Mouse (Mus musculus): ENCODE data around the gene Fbxl15. TPM values are rescaled to one million over a fixed set of nuclear protein-coding genes. Genes with fewer than 3 reads are reported as not detected.

The Fbxl15 gene
- polyA plus RNA-seq, 1 experiment from 2014 or later, result 15.4 TPM

GRCm38 (mm10) chr19:46357344-46358280 lies 29.6 kb downstream of the Fbxl15 start:
- ATAC-seq (ENCODE audit: insufficient number of reproducible peaks, insufficient read depth, low FRiP score, low TSS enrichment), result no peak
- H3K4me2 ChIP-seq (replicated peaks), result peak overlapping the region; percentile 68

GRCm38 (mm10) chr19:46358381-46358780 lies 30.4 kb downstream of the Fbxl15 start:
- Histone ChIP-seq H3K9ac (no peak overlapping the region), H3K27ac (no peak overlapping the region), H3K36me3 (no peaks in the 10 kb centered on the region), H3K4me1 (peaks cover 6% of the 10 kb centered on the region; the same call in 1 of the 2 replicates), H3K27me3 (peaks cover 20% of the 10 kb centered on the region), H3K4me3 (no peak overlapping the region), H3K9me3 (no peaks in the 10 kb centered on the region), H3K4me2 (replicated peaks) (no peak overlapping the region)
- WGBS, result 52% methylated on average over 4 of the region's 4 CpGs
- ATAC-seq (ENCODE audit: insufficient number of reproducible peaks, insufficient read depth, low FRiP score, low TSS enrichment), result no peak

More at GRCm38 (mm10) chr19:46357344-46358280, 29.6 kb downstream of the Fbxl15 start:
- Histone ChIP-seq H3K4me1 (peaks cover 6% of the 10 kb centered on the region; the same call in 1 of the 2 replicates), H3K4me3 (peak overlapping the region; percentile 41), H3K36me3 (no peaks in the 10 kb centered on the region), H3K9ac (peak overlapping the region; percentile 41; the same call in 1 of the 2 replicates), H3K9me3 (no peaks in the 10 kb centered on the region), H3K27me3 (peaks cover 20% of the 10 kb centered on the region), H3K27ac (no peak overlapping the region)
- WGBS, result 16% methylated on average over 25 of the region's 25 CpGs

DNA sequence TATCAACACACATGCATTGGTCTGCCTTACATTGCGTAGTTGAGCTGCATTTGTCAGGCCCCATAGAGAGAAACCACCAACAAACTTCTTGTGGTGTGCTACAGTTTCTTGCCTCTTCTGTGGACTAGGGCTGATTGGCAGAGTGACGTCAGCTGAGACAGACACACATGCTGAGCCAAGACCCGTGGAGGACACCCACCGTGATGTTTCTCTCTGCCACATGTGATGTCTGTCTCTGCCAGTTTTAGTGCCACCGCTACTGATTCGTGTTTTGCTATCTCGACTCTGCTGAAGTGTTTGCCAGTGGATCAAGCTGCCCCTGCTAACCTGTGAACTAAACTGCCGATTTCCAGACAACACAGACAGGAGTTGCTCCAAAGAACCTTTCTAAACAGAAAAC lies 34.1 kb downstream of the Fbxl15 start:
- no peaks in the 10 kb centered on the region for H3K9me3 ChIP-seq
- ATAC-seq (ENCODE audit: insufficient number of reproducible peaks, insufficient read depth, low FRiP score, low TSS enrichment), result no peak
- no peaks in the 10 kb centered on the region for H3K36me3 ChIP-seq
- H3K27me3 ChIP-seq, result peaks cover 17% of the 10 kb centered on the region
- no peak overlapping the region for H3K4me2 ChIP-seq (replicated peaks)
- no peak overlapping the region for H3K27ac ChIP-seq
- H3K4me3 ChIP-seq, result no peak overlapping the region
- peaks cover 2% of the 10 kb centered on the region; the same call in 1 of the 2 replicates for H3K4me1 ChIP-seq
- 86% methylated on average over 8 of the region's 8 CpGs for WGBS
- H3K9ac ChIP-seq, result no peak overlapping the region

DNA sequence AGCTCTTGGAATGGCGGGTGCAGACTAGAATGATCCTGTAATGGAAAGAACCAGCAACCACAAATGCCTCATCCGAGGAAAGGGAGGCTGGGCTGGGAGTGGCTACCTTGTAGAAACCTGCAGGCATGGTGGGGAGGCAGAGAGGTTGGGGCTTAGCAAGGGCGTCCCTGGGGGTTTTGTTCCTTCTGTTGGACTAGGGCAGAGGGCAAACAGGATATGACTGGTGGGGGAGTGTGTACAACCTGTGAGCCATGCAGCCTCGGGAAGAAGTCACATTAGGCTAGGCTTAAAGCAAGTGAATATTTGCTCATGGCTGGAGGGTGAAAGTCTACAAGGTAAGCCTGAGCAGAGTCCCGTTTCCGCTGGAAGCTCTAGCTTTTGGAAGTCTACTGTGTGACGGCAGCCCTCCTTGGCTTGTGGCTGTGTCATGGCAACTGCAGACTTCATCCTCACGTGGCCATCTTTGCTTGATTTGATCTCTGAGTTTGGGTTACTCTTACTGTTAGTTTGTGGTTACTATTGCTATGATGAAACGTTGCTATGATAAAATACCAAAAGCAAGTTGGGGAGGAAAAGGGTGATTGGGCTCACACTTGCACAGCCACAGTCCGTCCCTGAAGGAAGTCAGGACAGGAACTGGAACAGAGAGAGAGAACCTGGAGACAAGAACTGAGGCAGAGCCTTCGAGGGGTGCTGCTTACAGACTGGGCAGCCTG lies 35.5 kb downstream of the Fbxl15 start:
- Histone ChIP-seq H3K4me2 (replicated peaks) (no peak overlapping the region), H3K9me3 (no peaks in the 10 kb centered on the region), H3K9ac (no peak overlapping the region), H3K4me3 (no peak overlapping the region), H3K27me3 (peaks cover 3% of the 10 kb centered on the region), H3K4me1 (no peaks in the 10 kb centered on the region), H3K27ac (no peak overlapping the region), H3K36me3 (no peaks in the 10 kb centered on the region)
- ATAC-seq (ENCODE audit: insufficient number of reproducible peaks, insufficient read depth, low FRiP score, low TSS enrichment), result no peak
- 80% methylated on average over 11 of the region's 11 CpGs for WGBS

DNA sequence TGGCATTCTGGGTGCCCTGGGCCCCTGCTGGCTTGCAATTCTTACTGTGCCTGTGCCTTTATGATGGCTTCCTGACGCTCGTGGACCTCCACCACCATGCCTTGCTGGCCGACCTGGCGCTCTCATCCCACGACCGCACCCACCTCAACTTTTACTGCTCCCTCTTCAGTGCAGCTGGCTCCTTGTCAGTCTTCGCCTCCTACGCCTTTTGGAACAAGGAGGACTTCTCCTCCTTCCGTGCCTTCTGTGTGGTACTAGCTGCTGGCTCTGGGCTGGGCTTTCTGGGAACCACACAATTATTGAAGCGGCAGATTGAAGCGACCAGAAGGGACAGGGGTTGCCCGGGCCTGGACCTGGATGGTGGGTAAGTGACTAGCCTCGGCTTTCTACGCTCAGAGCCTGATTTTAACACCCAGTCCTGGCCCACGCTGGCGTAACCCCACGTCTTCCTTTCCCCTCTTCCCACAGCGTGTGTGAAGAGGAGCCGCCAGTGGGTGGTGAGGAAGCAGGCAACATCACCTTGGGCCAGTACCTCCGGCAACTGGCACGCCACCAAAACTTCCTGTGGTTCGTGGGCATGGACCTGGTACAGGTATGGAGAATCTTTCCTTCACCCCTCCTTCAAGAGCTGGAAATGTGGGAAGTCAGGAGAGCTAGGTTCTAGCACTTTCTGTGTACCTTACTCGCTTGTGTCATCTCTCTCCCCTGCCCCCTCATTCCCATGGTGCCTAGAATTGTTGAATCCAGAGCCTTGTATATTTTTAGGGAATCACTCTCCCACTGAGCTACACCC lies 40.0 kb downstream of the Fbxl15 start:
- 87% methylated on average over 23 of the region's 23 CpGs for WGBS
- Histone ChIP-seq H3K27ac (no peak overlapping the region), H3K27me3 (no peaks in the 10 kb centered on the region), H3K9me3 (no peaks in the 10 kb centered on the region), H3K4me2 (replicated peaks) (no peak overlapping the region), H3K4me1 (no peaks in the 10 kb centered on the region), H3K36me3 (no peaks in the 10 kb centered on the region), H3K9ac (no peak overlapping the region), H3K4me3 (no peak overlapping the region)
- no peak for ATAC-seq (ENCODE audit: insufficient number of reproducible peaks, insufficient read depth, low FRiP score, low TSS enrichment)

DNA sequence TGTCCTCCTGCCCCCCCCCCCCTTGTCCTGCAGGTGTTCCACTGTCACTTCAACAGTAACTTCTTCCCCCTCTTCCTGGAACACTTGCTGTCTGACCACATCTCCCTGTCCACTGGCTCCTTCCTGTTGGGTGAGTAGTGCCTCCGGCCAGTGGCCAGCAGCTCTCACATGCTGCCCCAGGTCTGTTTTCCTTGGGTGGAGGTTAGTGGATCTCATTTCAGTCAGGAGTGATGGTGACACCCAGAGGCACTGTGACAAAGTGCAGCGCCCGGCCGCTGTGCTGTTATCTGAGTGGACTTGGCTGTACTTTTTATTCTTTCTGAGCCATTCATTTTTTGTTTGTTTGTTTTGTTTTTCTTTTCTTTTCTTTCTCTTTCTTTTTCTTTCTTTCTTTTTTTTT lies 41.2 kb downstream of the Fbxl15 start:
- Histone ChIP-seq H3K27me3 (no peaks in the 10 kb centered on the region), H3K36me3 (no peaks in the 10 kb centered on the region), H3K9ac (no peak overlapping the region), H3K9me3 (no peaks in the 10 kb centered on the region), H3K4me1 (no peaks in the 10 kb centered on the region), H3K4me3 (no peak overlapping the region), H3K4me2 (replicated peaks) (no peak overlapping the region), H3K27ac (no peak overlapping the region)
- WGBS, result 26% methylated on average over 4 of the region's 4 CpGs
- ATAC-seq (ENCODE audit: insufficient number of reproducible peaks, insufficient read depth, low FRiP score, low TSS enrichment), result no peak

DNA sequence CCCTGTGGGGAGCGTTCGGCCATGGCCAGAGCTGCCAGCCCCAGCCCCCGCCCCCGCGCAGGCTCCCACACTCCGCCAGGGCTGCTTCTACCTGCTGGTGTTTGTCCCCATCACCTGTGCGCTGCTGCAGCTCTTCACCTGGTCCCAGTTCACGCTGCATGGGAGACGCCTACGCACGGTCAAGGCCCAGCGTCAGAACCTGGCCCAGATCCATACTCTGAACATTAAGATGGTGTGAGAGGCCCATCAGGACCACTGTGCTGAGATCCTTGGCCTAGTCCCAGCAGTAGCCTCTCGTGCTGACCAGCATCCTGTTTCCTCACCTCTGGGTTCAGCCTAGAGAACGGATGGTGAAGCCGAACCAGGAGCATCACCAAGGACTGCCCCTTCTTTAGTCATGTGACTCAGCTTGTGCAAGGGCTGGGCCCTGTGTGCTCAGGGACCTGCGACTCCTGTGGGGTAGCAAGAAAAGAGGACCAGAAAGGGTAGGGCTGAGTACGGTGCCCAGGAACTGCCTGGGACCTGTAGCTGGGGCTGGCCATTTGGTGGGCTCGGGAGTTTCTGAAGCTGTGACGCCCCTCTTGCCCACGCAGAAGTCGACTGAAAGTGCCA lies 46.6 kb downstream of the Fbxl15 start:
- H3K36me3 ChIP-seq, result peaks cover 30% of the 10 kb centered on the region
- H3K27ac ChIP-seq, result no peak overlapping the region
- no peak overlapping the region for H3K4me2 ChIP-seq (replicated peaks)
- no peak for ATAC-seq (ENCODE audit: insufficient number of reproducible peaks, insufficient read depth, low FRiP score, low TSS enrichment)
- no peaks in the 10 kb centered on the region for H3K4me1 ChIP-seq
- H3K4me3 ChIP-seq, result no peak overlapping the region
- no peak overlapping the region for H3K9ac ChIP-seq
- H3K9me3 ChIP-seq, result no peaks in the 10 kb centered on the region
- no peaks in the 10 kb centered on the region for H3K27me3 ChIP-seq
- 52% methylated on average over 21 of the region's 21 CpGs for WGBS

GRCm38 (mm10) chr19:46375489-46375888 lies 47.5 kb downstream of the Fbxl15 start:
- 71% methylated on average over 5 of the region's 5 CpGs for WGBS

DNA sequence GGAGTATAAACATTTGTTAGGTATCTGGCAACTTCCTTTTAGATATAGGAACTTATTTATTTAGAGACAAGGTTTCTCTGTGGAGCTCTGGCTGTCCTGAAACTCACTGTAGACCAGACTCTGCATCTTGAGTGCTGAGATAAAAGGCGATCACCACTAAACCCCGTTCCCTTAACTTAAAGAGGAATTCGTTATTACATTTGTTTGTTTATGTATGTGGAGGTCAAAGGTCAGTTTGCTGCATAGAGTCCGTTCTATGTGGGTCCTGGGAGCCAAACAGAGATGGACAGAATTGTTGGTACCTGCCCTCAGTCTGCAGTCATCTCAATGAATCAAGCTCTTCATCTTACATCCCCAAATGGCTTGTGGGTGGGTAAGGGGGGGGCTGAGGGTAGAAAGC lies 47.9 kb downstream of the Fbxl15 start:
- ATAC-seq (ENCODE audit: insufficient number of reproducible peaks, insufficient read depth, low FRiP score, low TSS enrichment), result no peak
- H3K27ac ChIP-seq, result no peak overlapping the region
- no peak overlapping the region for H3K4me3 ChIP-seq
- H3K36me3 ChIP-seq, result peaks cover 43% of the 10 kb centered on the region
- H3K9ac ChIP-seq, result no peak overlapping the region
- H3K4me1 ChIP-seq, result no peaks in the 10 kb centered on the region
- no peak overlapping the region for H3K4me2 ChIP-seq (replicated peaks)
- 49% methylated on average over 4 of the region's 4 CpGs for WGBS
- no peaks in the 10 kb centered on the region for H3K9me3 ChIP-seq
- H3K27me3 ChIP-seq, result no peaks in the 10 kb centered on the region

More at GRCm38 (mm10) chr19:46375489-46375888, 47.5 kb downstream of the Fbxl15 start:
- ATAC-seq (ENCODE audit: insufficient number of reproducible peaks, insufficient read depth, low FRiP score, low TSS enrichment), result no peak
- H3K27me3 ChIP-seq, result no peaks in the 10 kb centered on the region
- no peak overlapping the region for H3K4me2 ChIP-seq (replicated peaks)
- H3K9ac ChIP-seq, result no peak overlapping the region
- H3K4me3 ChIP-seq, result no peak overlapping the region
- no peak overlapping the region for H3K27ac ChIP-seq
- H3K4me1 ChIP-seq, result no peaks in the 10 kb centered on the region
- no peaks in the 10 kb centered on the region for H3K9me3 ChIP-seq
- peaks cover 39% of the 10 kb centered on the region for H3K36me3 ChIP-seq

Data from embryonic facial prominence, embryonic 12.5 days (tissue).